Mouse (Mus musculus) limb, embryonic 12.5 days (tissue): ENCODE data around the gene Myh14. TPM values are rescaled to one million over a fixed set of nuclear protein-coding genes. Genes with fewer than 3 reads are reported as not detected.

Experiments
- ATAC-seq: fragments of 200-750 bp; cut with Nextera tagmentation; 2 replicates; pipeline ENCODE4 v1.8.0; 2017; ENCODE audit warnings: low read depth, moderate TSS enrichment; ENCODE audit not compliant: insufficient number of reproducible peaks, insufficient read depth, low FRiP score, low TSS enrichment
- H3K27ac ChIP-seq: fragments of 300-500 bp; sonication (generic); 2 replicates; pipeline ENCODE4 v1.5.1; 2016; ENCODE audit warnings: mild to moderate bottlenecking, moderate library complexity
- H3K27me3 ChIP-seq: fragments of 300-500 bp; sonication (generic); 2 replicates; pipeline ENCODE4 v1.6.1; 2016; ENCODE audit warnings: mild to moderate bottlenecking, moderate library complexity
- H3K36me3 ChIP-seq: fragments of 300-500 bp; sonication (generic); 2 replicates; pipeline ENCODE4 v1.6.1; 2016; ENCODE audit warnings: mild to moderate bottlenecking, moderate library complexity
- H3K4me1 ChIP-seq: fragments of 300-500 bp; sonication (generic); replicated peaks from 2 replicates; pipeline ENCODE4 v1.6.1; 2016
- H3K4me2 ChIP-seq: fragments of 300-500 bp; sonication (generic); 2 replicates; pipeline ENCODE4 v1.6.1; 2016; ENCODE audit warnings: mild to moderate bottlenecking, moderate library complexity
- H3K4me3 ChIP-seq: fragments of 300-500 bp; sonication (generic); replicated peaks from 2 replicates; pipeline ENCODE4 v1.5.1; 2016; ENCODE audit warnings: mild to moderate bottlenecking
- H3K9ac ChIP-seq: fragments of 300-500 bp; sonication (generic); replicated peaks from 2 replicates; pipeline ENCODE4 v1.6.1; 2016; ENCODE audit warnings: mild to moderate bottlenecking, moderate library complexity
- H3K9me3 ChIP-seq: fragments of 300-500 bp; sonication (generic); 2 replicates; pipeline ENCODE4 v1.6.1; 2016; ENCODE audit warnings: mild to moderate bottlenecking, moderate library complexity
- WGBS: fragments of 180-500 bp; shearing (Covaris S2); methylation state at CpG from one replicate; pipeline ENCODE4 v1.1.7; 2016; 5-methylcytosine and 5-hydroxymethylcytosine counted together
- polyA plus RNA-seq: library from polyadenylated mRNA; unstranded; fragments of >200 nt; fragmentation: Nextera tagmentation; extraction: Ambion mirVana; gene quantifications from 2 replicates; pipeline ENCODE4 v1.2.1, GENCODE M21; 2016

Gene Myh14
- polyA plus RNA-seq, 1 experiment from 2014 or later = 3.2 TPM

DNA sequence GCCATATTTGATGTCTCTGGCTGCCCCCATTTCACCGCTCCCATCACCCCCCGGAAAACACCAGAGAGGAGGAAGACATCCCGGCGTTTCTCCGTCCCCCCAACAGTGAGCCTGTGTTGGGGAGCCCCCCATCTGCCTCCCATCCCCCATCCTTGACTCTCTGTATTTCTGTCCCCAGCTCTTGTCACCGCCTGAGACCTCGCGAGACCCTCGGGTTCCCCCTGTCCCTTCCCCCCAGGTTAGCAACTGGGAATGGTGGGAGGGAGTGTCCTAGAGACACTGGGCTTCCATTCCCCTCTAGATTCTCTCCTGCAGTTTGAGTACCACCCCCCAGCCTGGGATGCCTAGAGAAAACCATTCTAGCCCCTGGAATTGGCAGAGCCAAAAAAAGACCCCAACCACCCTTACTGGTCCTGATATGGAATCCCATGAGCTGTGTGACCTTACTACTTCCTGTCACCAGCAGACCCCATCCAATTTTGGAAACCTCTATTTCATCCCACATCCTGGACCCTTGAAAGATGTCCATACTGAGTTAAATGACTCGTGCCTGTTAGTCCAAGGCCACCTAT, 69.9 kb downstream of the Myh14 start:
- no peak overlapping the region for H3K4me3 ChIP-seq
- WGBS = 81% methylated on average over 10 of the region's 10 CpGs
- H3K9me3 ChIP-seq = no peaks in the 10 kb centered on the region
- H3K9ac ChIP-seq = no peak overlapping the region
- no peak overlapping the region for H3K27ac ChIP-seq
- H3K4me1 ChIP-seq = peaks cover 26% of the 10 kb centered on the region
- no peaks in the 10 kb centered on the region for H3K36me3 ChIP-seq
- peaks cover 64% of the 10 kb centered on the region for H3K27me3 ChIP-seq
- no peak overlapping the region for H3K4me2 ChIP-seq
- no peak for ATAC-seq

DNA sequence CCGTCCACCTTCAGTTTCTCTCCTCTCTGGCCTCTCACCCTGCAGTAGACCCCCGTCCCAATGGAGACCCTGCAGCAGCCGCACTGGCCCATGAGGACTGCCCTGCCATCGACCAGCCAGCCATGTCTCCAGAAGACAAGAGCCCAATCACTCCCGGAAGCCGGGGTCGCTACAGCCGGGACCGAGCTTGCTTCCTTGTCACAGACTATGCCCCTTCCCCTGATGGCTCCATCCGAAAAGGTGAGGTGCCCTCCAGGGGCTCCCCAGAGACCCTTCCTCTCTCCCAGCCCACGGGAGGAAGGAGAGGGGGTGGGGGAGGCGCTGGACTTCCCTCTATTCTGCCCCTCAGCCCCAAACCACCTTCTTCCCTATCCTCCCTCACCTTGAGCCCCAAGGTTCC, 72.3 kb downstream of the Myh14 start:
- 85% methylated on average over 12 of the region's 12 CpGs for WGBS
- Histone ChIP-seq H3K4me2 (no peak overlapping the region), H3K36me3 (no peaks in the 10 kb centered on the region), H3K9me3 (no peaks in the 10 kb centered on the region), H3K9ac (no peak overlapping the region), H3K27me3 (peaks cover 54% of the 10 kb centered on the region), H3K27ac (no peak overlapping the region), H3K4me3 (no peak overlapping the region), H3K4me1 (peaks cover 19% of the 10 kb centered on the region)
- no peak for ATAC-seq

DNA sequence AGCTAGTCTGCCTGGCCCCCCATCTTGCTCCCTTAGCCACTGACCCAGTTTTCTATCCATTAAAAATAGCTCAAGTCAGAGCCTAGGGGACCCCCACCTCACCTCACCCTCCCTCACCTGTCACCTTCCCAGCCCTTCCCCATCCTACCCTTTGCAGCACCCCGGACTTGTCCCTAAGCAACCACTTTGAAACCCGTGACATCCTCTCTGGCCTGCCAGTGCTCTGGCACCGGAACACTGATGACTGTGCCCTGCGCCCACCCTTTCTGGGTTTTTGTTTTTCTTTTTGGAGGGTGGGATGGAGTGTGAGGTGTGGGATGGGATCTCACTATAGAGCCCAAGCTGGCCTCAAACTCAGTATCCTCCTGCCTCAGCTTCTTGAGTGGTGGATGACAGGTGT, 73.0 kb downstream of the Myh14 start:
- Histone ChIP-seq H3K36me3 (no peaks in the 10 kb centered on the region), H3K4me2 (no peak overlapping the region), H3K27me3 (peaks cover 54% of the 10 kb centered on the region), H3K4me1 (peaks cover 21% of the 10 kb centered on the region), H3K27ac (no peak overlapping the region), H3K9ac (no peak overlapping the region), H3K4me3 (no peak overlapping the region), H3K9me3 (no peaks in the 10 kb centered on the region)
- ATAC-seq = no peak
- 85% methylated on average over 4 of the region's 4 CpGs for WGBS

DNA sequence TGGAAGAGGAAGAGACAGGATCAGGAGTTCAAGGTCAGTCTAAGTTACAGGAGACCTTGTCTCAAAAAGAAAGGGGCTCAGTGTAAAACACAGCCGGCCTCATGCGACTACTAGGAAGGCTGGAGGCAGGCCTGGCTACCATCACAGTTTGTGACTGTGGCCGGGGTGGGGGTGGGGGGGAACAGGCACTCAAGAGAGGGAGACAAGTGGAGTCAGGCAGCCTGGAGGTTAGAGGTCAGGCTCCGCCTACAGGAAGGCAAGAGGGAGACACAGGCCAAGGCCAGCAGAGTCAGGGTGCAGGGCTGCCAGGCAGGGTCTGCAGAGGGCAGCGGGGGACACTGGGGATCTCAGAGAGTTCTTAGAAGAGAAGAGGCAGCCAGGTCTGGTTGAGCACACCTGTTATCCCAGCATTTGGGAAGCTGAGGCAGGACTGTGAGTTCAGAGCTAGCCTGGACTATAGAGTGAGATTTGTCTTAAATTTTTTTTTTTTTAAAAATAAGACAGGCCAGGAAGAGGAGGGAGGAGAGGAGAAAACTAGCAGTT, 73.6 kb downstream of the Myh14 start:
- Histone ChIP-seq H3K36me3 (no peaks in the 10 kb centered on the region), H3K9me3 (no peaks in the 10 kb centered on the region), H3K27ac (no peak overlapping the region), H3K9ac (no peak overlapping the region), H3K4me3 (no peak overlapping the region), H3K27me3 (peaks cover 54% of the 10 kb centered on the region), H3K4me2 (no peak overlapping the region), H3K4me1 (peaks cover 17% of the 10 kb centered on the region)
- 35% methylated on average over 5 of the region's 5 CpGs for WGBS
- no peak for ATAC-seq

DNA sequence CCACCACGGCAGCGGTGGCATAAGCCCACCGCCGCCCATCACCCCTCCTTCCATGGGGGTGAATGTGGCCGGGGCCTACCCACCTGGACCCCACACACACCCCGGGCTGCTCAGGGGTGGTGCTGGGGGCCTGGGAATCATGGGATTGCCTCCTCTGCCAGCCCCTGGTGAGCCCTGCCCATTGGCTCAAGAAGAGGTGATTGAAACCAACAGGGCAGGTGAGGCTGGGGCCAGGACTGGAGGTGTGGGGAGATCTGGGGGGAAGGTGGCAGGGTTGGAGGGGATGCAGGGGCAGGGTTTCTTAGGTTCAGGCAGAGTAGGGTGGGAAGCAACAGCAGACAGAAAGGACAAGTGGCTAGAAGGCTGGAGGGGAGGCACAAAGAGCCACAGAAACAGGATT, 74.6 kb downstream of the Myh14 start:
- Histone ChIP-seq H3K4me2 (no peak overlapping the region), H3K4me1 (peaks cover 22% of the 10 kb centered on the region), H3K9me3 (no peaks in the 10 kb centered on the region), H3K27me3 (peaks cover 54% of the 10 kb centered on the region), H3K36me3 (no peaks in the 10 kb centered on the region), H3K27ac (no peak overlapping the region), H3K9ac (no peak overlapping the region), H3K4me3 (no peak overlapping the region)
- ATAC-seq = no peak
- WGBS = 89% methylated on average over 6 of the region's 6 CpGs

DNA sequence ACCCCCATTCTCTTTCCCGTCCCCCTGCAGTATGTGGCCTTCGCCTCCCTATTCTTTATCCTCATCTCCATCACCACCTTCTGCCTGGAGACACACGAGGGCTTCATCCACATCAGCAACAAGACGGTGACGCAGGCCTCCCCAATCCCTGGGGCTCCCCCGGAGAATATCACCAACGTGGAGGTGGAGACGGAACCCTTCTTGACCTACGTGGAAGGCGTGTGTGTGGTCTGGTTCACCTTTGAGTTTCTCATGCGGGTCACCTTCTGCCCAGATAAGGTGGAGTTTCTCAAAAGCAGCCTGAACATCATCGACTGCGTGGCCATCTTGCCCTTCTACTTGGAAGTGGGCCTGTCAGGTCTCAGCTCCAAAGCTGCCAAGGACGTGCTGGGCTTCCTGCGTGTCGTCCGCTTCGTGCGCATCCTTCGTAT, 75.5 kb downstream of the Myh14 start:
- Histone ChIP-seq H3K27me3 (peaks cover 54% of the 10 kb centered on the region), H3K9me3 (no peaks in the 10 kb centered on the region), H3K4me3 (no peak overlapping the region), H3K4me2 (no peak overlapping the region), H3K9ac (no peak overlapping the region), H3K4me1 (peaks cover 25% of the 10 kb centered on the region), H3K36me3 (no peaks in the 10 kb centered on the region), H3K27ac (no peak overlapping the region)
- WGBS = 92% methylated on average over 20 of the region's 20 CpGs
- ATAC-seq = no peak

DNA sequence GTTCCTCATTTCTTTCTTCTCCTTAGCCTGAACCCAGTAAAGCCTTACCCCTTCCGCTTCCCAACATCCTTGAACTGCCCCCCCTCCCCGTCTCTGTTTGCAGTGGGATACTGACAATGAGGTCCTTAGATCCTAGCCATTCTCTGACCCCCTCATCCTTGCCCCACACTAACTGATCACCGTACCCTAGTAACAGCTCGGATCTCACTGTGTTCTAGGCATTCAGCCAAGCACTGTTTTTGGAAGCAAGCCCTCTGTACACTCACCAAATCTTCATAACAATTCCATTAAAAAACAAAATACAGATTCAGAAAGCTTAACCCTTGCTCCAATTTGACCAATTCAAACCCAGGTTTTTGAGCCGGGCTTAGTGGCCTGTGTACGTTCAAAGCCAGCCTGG, 76.4 kb downstream of the Myh14 start:
- Histone ChIP-seq H3K9ac (no peak overlapping the region), H3K36me3 (no peaks in the 10 kb centered on the region), H3K4me1 (peaks cover 30% of the 10 kb centered on the region), H3K4me2 (no peak overlapping the region), H3K4me3 (no peak overlapping the region), H3K9me3 (no peaks in the 10 kb centered on the region), H3K27me3 (peaks cover 55% of the 10 kb centered on the region), H3K27ac (no peak overlapping the region)
- ATAC-seq = no peak
- 72% methylated on average over 6 of the region's 6 CpGs for WGBS

DNA sequence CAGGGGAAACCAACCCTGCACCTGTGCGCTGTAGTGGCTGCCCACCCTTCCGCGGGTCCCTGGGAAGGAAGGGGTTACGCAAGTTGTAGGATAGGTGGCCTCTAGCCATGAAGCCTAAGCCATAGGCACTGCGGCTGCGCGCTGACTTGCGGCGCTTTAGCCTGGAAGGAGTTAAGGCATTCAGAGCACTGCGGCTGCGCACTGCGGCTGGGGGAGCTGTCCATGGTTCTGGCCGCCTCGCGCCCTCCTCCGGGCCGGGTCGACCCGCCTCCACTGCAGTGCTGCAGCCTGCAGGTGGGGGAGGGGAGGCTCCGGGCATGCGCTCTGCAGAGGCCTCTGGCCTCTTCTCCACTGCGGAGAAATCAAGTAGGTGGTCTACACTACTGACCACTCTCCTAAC, 76.9 kb downstream of the Myh14 start:
- no peaks in the 10 kb centered on the region for H3K36me3 ChIP-seq
- peak overlapping the region; percentile 6; the same call in 1 of the 2 replicates for H3K4me3 ChIP-seq
- ATAC-seq = 0 out of 2 replicates have a peak, but pooled peaks have one; percentile 13
- H3K27ac ChIP-seq = no peak overlapping the region
- peak overlapping the region; percentile 27; the same call in 1 of the 2 replicates for H3K4me2 ChIP-seq
- H3K9ac ChIP-seq = no peak overlapping the region
- H3K4me1 ChIP-seq = peaks cover 34% of the 10 kb centered on the region
- peaks cover 60% of the 10 kb centered on the region for H3K27me3 ChIP-seq
- no peaks in the 10 kb centered on the region for H3K9me3 ChIP-seq
- WGBS = 0% methylated on average over 21 of the region's 22 CpGs

DNA sequence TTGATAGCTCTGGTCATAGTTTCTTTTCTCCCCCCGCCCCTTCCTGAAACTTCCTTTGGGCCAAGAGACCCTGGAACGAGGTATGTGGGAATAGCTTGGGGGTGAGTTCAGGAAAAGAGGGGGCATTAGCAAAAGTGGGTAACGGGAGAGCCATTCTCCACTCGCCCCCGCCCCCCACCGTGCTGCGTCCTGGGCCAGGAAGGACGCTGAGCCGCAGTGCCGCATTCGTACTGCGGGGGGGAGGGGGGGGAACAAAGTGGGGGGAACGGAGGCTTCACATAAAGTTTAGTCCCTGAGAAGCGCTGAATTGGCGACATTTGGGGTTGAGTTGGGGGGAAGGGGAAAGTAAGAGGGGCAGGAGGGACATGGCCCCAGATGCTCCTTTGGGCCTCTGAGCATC, 77.6 kb downstream of the Myh14 start:
- Histone ChIP-seq H3K9me3 (no peaks in the 10 kb centered on the region), H3K4me2 (no peak overlapping the region), H3K4me3 (no peak overlapping the region), H3K9ac (no peak overlapping the region), H3K4me1 (peaks cover 41% of the 10 kb centered on the region), H3K27ac (no peak overlapping the region), H3K27me3 (peaks cover 67% of the 10 kb centered on the region), H3K36me3 (no peaks in the 10 kb centered on the region)
- ATAC-seq = no peak
- WGBS = 3% methylated on average over 15 of the region's 15 CpGs

DNA sequence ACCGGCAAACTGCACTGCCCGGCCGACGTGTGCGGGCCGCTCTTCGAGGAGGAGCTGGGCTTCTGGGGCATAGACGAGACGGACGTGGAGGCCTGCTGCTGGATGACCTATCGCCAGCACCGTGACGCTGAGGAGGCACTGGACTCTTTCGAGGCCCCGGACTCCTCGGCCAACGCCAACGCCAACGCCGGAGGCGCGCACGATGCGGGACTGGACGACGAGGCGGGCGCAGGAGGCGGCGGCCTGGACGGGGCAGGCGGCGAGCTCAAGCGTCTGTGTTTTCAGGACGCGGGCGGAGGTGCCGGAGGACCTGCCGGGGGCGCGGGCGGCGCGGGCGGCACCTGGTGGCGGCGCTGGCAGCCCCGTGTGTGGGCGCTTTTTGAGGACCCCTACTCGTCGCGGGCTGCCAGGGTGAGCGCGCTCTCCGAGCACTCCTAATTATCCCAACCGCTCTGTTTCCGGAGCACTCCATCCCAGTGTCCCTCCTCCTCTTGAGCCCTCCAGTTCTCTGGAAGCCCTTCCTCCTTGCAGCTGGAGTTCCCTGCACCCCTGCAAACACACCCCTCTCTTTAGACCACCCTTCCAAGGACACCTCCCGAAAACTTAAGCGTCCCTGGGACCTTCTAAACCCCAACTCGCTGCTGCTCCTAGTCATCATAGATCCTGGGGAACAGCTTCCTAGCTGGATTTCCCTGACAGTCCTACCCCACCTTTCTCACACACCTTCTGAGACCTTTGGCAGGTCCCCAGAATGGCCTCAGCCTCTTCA, 79.1 kb downstream of the Myh14 start:
- Histone ChIP-seq H3K9me3 (no peaks in the 10 kb centered on the region), H3K4me2 (peak overlapping the region; percentile 99), H3K9ac (peak overlapping the region; percentile 54), H3K4me1 (peaks cover 50% of the 10 kb centered on the region), H3K27me3 (peaks cover 82% of the 10 kb centered on the region), H3K36me3 (no peaks in the 10 kb centered on the region), H3K27ac (no peak overlapping the region), H3K4me3 (peak overlapping the region; percentile 63)
- WGBS = under 1% methylated on average over 60 of the region's 60 CpGs
- ATAC-seq = no peak

DNA sequence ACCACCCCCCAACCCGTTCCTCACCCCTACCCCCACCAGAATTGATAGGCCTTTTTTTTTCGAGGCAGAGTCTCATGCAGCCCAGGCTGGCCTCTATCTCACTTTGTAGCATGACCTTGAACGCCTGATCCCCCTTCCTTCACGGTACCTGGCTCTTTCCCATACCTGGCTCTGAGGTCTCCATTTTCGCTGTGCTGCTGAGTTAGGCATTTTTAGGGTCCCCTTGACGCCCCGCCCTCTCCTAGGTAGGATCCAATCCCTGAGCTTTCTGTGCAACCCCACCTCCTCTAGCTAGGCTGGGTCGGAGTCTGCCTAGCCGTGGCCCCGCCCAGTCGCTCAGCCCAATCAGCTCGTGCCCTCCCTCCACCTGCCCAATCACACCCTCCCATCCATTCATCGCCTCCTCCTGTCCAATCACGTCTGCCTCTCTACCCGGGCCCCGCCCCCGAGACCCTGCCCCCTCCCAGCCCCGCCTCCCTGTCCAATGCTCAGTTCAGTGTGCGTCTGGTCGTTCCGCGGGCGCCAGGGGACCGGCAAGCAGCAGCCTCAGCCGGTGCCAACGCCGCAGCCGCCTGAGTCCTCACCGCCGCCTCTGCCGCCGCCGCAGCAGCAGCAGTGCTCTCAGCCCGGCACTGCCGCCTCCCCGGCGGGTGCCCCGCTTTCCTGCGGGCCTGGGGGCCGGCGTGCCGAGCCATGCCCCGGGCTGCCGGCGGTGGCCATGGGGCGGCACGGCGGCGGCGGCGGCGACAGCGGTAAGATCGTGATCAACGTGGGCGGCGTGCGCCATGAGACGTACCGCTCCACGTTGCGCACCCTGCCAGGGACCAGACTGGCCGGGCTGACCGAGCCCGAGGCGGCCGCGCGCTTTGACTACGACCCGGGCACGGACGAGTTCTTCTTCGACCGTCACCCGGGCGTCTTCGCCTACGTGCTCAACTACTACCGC, 80.0 kb downstream of the Myh14 start, which contains the start of gene Kcnc3:
TSS of gene Kcnc3 (plus strand) at position 263 of the 946 bp plus-strand sequence.
- no peak within 1 kb of the TSS for H3K27ac ChIP-seq
- H3K4me3 ChIP-seq = peak within 1 kb of the TSS; percentile 63
- H3K9ac ChIP-seq = peak within 1 kb of the TSS; percentile 54
- peak; percentile 90 for ATAC-seq
- peak within 1 kb of the TSS; percentile 99 for H3K4me2 ChIP-seq
- no peaks in the 10 kb centered on the region for H3K36me3 ChIP-seq
- no peaks in the 10 kb centered on the region for H3K9me3 ChIP-seq
- peaks cover 50% of the 10 kb centered on the region for H3K4me1 ChIP-seq
- WGBS = under 1% methylated on average over 77 of the region's 80 CpGs
- peaks cover 91% of the 10 kb centered on the region for H3K27me3 ChIP-seq
